Mouse (Mus musculus): ENCODE results near the gene Fbxw21. TPM values are rescaled to one million over a fixed set of nuclear protein-coding genes. Genes with fewer than 3 reads are reported as not detected.

Fbxw21 gene
- total RNA-seq, 2 experiments from 2014 or later: not detected

GRCm38 (mm10) chr9:109090446-109090845 lies 71.4 kb downstream of the Fbxw21 start:
- no peak for DNase-seq (ENCODE audit: low spot score in 2 of 2)

Other genes with a start within 250 kb of the Fbxw21 start
- gene Tmem89, start 247.4 kb downstream of the Fbxw21 start, total RNA-seq (2021): under 1 TPM in 1 of 2 experiments, not detected in 1; 0.39 TPM
- 100 to 1,000 TPM; 348 to 361 TPM for gene Uqcrc1, start 225.4 kb downstream of the Fbxw21 start, total RNA-seq (2021)
- 1 to 10 TPM; 3.9 to 4.8 TPM for gene Col7a1, start 208.5 kb downstream of the Fbxw21 start, total RNA-seq (2021)
- under 1 TPM in 1 of 2 experiments, not detected in 1; 0.41 TPM for gene Ucn2, start 176.0 kb downstream of the Fbxw21 start, total RNA-seq (2021)
- 10 to 100 TPM; 20.9 to 26.7 TPM for gene Pfkfb4, start 170.3 kb downstream of the Fbxw21 start, total RNA-seq (2021)
- 10 to 100 TPM; 37.7 to 47.2 TPM for gene Shisa5, start 123.5 kb downstream of the Fbxw21 start, total RNA-seq (2021)
- gene Trex1, start 102.3 kb downstream of the Fbxw21 start, total RNA-seq (2021): 10 to 100 TPM; 11.9 to 13.2 TPM
- 10 to 100 TPM; 28.5 to 29.9 TPM for gene Atrip, start 87.9 kb downstream of the Fbxw21 start, total RNA-seq (2021)
- gene Ccdc51, start 79.5 kb downstream of the Fbxw21 start, total RNA-seq (2021): 1 to 10 TPM; 6.1 to 7.3 TPM
- 100 to 1,000 TPM; 331 to 333 TPM for gene Tma7, start 79.5 kb downstream of the Fbxw21 start, total RNA-seq (2021)
- gene Plxnb1, start 66.7 kb downstream of the Fbxw21 start, total RNA-seq (2021): 10 to 100 TPM; 87.8 to 89.8 TPM
- not detected for gene Fbxw13, start 33.9 kb upstream of the Fbxw21 start, total RNA-seq (2021)
- gene Fbxw20, start 72.7 kb upstream of the Fbxw21 start, total RNA-seq (2021): not detected
- gene Fbxw14, start 125.6 kb upstream of the Fbxw21 start, total RNA-seq (2021): not detected
- gene Fbxw28, start 177.6 kb upstream of the Fbxw21 start, total RNA-seq (2021): not detected
- not detected for gene Fbxw22, start 242.3 kb upstream of the Fbxw21 start, total RNA-seq (2021)